Mouse (Mus musculus) heart, embryonic 13.5 days (tissue): ENCODE results near the gene C2cd2l. TPM values are rescaled to one million over a fixed set of nuclear protein-coding genes. Genes with fewer than 3 reads are reported as not detected.
"Not testable (repeated sequence)": the region's sequence is repeated elsewhere in the genome, so short reads cannot be mapped to it uniquely, and the experiment has no call there.

ENCODE experiments used
- ATAC-seq: fragments of 200-750 bp; cut with Nextera tagmentation; 2 replicates; pipeline ENCODE4 v1.8.0; 2017; ENCODE audit warnings: moderate TSS enrichment; ENCODE audit not compliant: insufficient number of reproducible peaks, low FRiP score, low TSS enrichment; ENCODE audit errors: extremely low read depth
- H3K27ac ChIP-seq: fragments of 300-500 bp; sonication (generic); replicated peaks from 2 replicates; pipeline ENCODE4 v1.5.1; 2015; ENCODE audit warnings: moderate library complexity, mild to moderate bottlenecking, inconsistent platforms
- H3K27me3 ChIP-seq: fragments of 300-500 bp; sonication (generic); replicated peaks from 2 replicates; pipeline ENCODE4 v1.6.1; 2015; ENCODE audit warnings: mild to moderate bottlenecking, inconsistent platforms
- H3K36me3 ChIP-seq: fragments of 300-500 bp; sonication (generic); 2 replicates; pipeline ENCODE4 v1.6.1; 2015; ENCODE audit warnings: mild to moderate bottlenecking, inconsistent platforms
- H3K4me1 ChIP-seq: fragments of 300-500 bp; sonication (generic); 2 replicates; pipeline ENCODE4 v1.6.1; 2015; ENCODE audit warnings: inconsistent platforms
- H3K4me2 ChIP-seq: fragments of 300-500 bp; sonication (generic); 2 replicates; pipeline ENCODE4 v1.6.1; 2015; ENCODE audit warnings: inconsistent platforms, mild to moderate bottlenecking, moderate library complexity
- H3K4me3 ChIP-seq: fragments of 300-500 bp; sonication (generic); 2 replicates; pipeline ENCODE4 v1.5.1; 2015; ENCODE audit warnings: moderate library complexity, mild to moderate bottlenecking, inconsistent platforms
- H3K9ac ChIP-seq: fragments of 300-500 bp; sonication (generic); 2 replicates; pipeline ENCODE4 v1.6.1; 2015; ENCODE audit warnings: inconsistent platforms, mild to moderate bottlenecking, moderate library complexity
- H3K9me3 ChIP-seq: fragments of 300-500 bp; sonication (generic); 2 replicates; pipeline ENCODE4 v1.6.1; 2016; ENCODE audit warnings: inconsistent platforms
- WGBS: fragments of 180-500 bp; shearing (Covaris S2); methylation state at CpG from one replicate; pipeline ENCODE4 v1.1.7; 2015; ENCODE audit warnings: mixed read lengths; 5-methylcytosine and 5-hydroxymethylcytosine counted together
- polyA plus RNA-seq: library from polyadenylated mRNA; unstranded; fragments of >200 nt; fragmentation: Nextera tagmentation; extraction: Ambion mirVana; gene quantifications from 2 replicates; pipeline ENCODE4 v1.2.1, GENCODE M21; 2015

C2cd2l gene
- polyA plus RNA-seq, 1 experiment from 2014 or later, result 7.1 TPM

DNA sequence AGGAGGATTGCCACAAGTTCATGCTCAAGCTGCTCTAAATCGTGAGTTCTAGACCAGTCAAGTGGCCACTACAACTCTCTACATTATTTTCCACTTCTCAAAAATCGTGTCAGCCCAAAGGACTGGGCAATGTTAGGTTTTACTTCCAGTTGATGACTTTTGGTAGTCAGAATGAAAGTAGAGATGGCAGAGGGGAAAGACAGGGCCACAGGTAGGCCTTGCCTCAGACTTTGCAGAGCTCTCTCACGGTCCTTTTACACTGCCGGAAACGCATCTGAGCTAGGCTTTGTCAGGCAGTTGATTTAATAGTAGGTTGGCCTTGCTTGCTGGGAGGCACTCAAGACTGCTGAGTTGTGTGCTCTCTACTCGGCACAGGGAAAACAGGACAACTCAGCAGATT, 4.1 kb upstream of the C2cd2l start:
- peaks cover 13% of the 10 kb centered on the region for H3K36me3 ChIP-seq
- no peak overlapping the region for H3K4me3 ChIP-seq
- no peaks in the 10 kb centered on the region for H3K9me3 ChIP-seq
- no peak overlapping the region for H3K27ac ChIP-seq
- H3K27me3 ChIP-seq, result no peaks in the 10 kb centered on the region
- H3K4me1 ChIP-seq, result peaks cover 27% of the 10 kb centered on the region
- H3K9ac ChIP-seq, result no peak overlapping the region
- ATAC-seq, result no peak
- H3K4me2 ChIP-seq, result no peak overlapping the region
- 84% methylated on average over 6 of the region's 6 CpGs for WGBS

DNA sequence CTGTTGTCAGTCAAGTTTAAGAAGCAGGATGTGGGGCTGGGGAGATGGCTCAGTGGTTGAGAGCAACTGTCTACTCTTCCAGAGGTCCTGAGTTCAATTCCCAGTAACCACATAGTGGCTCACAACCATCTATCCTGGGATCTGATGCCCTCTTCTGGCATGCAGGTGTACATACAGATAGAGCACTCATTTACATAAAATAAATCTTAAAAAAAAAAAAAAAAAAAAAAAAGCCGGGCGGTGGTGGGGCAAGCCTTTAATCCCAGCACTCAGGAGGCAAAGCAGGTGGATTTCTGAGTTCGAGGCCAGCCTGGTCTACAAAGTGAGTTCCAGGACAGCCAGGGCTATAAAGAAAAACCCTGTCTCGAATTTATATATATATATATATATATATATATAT, 3.6 kb upstream of the C2cd2l start:
- H3K9me3 ChIP-seq, H3K27ac ChIP-seq, H3K4me3 ChIP-seq, H3K4me2 ChIP-seq, H3K9ac ChIP-seq, H3K27me3 ChIP-seq, ATAC-seq, H3K36me3 ChIP-seq: not testable (repeated sequence)
- 69% methylated on average over 4 of the region's 4 CpGs for WGBS
- H3K4me1 ChIP-seq, result peaks cover 32% of the 10 kb centered on the region

DNA sequence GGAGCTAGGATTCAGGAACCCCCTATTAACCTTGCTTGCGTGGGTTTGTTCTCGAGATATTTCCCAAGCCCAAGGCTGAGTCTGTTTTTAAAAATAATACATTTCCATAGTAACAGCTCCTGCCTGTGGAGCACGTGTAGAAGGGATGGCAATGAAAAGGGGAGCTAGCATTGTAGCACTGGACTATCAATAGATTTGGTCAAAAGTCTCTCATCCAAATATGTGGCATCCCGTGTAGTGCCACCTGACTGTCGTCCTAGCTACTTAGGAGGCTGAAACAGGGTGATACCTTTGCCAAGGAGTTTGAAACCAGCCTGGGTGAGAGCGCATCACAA, 681 bp upstream of the C2cd2l start:
- Histone ChIP-seq H3K36me3 (peaks cover 15% of the 10 kb centered on the region), H3K9ac (peak overlapping the region; percentile 79), H3K27me3 (no peaks in the 10 kb centered on the region), H3K4me2 (peak overlapping the region; percentile 98), H3K9me3 (no peaks in the 10 kb centered on the region), H3K4me3 (peak overlapping the region; percentile 94), H3K27ac (peak overlapping the region; percentile 87), H3K4me1 (peaks cover 34% of the 10 kb centered on the region)
- ATAC-seq, result no peak
- 16% methylated on average over 6 of the region's 6 CpGs for WGBS

DNA sequence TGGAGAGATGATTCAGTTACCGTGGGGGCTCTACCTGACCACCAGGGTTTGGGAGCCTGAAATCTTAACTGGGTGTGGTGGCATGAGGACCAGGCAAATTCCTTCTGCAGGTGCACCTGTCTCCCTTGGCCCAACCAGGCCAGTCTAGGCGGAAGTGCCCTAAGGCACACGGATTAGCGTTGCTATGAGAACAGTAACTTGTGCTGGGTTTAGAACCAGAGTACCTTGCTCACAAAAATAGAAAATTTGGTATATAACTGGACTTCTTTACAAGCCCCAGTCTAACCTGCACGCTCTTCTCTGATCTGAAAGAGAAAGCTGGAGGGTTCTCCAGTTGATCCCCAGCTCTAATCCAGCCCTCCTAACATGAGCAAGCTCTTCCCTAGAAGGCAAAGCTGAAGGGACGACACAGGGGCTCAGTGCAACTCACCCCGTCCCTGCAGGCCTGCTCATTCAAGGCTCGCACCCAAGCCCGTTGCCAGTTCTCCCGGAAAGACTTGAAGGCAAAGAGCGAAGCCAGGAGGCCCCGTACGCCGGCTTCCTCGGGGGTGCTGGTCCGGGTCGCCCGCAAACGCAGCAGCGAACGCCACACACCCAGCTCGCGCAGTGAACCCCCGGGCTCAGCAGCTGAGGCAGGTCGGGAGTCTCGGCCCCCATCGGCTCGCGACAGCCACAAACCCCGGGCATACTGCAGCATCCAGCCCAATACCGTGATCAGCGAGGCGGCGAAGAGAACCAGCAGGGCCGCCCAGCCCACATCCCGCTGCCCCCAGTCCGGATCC, 789 bp downstream of the C2cd2l start:
- H3K4me1 ChIP-seq, result peaks cover 31% of the 10 kb centered on the region
- H3K9ac ChIP-seq, result peak overlapping the region; percentile 95
- 3% methylated on average over 37 of the region's 37 CpGs for WGBS
- H3K27ac ChIP-seq, result peak overlapping the region; percentile 66
- no peaks in the 10 kb centered on the region for H3K9me3 ChIP-seq
- H3K4me3 ChIP-seq, result peak overlapping the region; percentile 94
- H3K36me3 ChIP-seq, result peaks cover 30% of the 10 kb centered on the region
- no peaks in the 10 kb centered on the region for H3K27me3 ChIP-seq
- peak overlapping the region; percentile 98 for H3K4me2 ChIP-seq
- ATAC-seq, result no peak

DNA sequence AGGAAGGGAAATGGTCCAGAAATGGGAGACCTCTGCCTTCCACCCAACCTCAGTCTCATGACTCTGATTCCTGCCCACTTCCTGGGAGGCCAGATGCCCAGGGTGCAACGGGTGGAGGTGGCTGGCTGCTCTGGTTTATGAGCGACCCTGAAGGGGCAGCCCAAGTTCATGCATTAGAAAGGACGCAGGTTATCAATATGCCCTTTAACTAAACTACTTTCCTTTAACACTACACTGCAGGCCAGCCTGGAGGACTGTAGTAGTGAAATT, 1.3 kb downstream of the C2cd2l start:
- Histone ChIP-seq H3K4me2 (peak overlapping the region; percentile 98), H3K27ac (no peak overlapping the region), H3K36me3 (peaks cover 36% of the 10 kb centered on the region), H3K9me3 (no peaks in the 10 kb centered on the region), H3K4me3 (peak overlapping the region; percentile 94), H3K9ac (peak overlapping the region; percentile 95), H3K27me3 (no peaks in the 10 kb centered on the region), H3K4me1 (peaks cover 31% of the 10 kb centered on the region)
- WGBS, result 28% methylated on average over 3 of the region's 3 CpGs
- ATAC-seq, result no peak

DNA sequence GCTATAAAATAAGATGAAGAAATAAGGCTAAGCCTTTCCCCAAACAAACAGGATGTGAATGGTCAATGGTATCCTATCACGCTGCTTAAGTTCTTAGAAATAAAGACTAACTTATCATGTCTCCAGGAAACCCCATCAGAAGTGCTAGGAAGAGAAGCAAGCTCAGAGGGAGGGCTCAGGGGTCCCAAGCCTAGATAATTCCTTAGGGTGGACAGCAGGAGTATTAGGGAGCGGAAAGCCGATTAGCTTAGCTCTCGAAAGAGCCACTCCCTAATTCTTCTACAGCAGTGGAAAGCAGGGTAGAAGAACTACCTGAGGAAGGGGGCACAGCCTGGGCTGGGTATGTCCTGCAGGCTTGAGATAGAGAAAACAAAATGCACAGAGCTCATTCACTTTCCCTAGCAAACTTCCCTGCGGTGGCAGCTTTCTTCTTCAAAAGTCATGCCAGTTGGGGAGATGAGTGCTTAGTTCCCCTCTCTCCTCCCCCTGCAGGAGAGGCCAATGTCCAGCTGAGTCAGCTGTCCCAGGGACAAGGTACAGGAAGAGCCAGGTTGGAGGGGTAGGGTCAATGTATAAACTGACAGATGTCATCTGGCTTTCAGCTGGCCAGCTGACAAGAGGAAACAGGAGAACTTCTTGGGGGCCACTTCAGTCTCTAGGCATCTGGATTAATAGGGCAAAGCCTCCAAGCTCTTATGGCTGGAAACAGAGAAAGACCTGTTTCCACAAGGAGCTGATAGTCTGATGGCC, 1.8 kb downstream of the C2cd2l start:
- 54% methylated on average over 5 of the region's 5 CpGs for WGBS
- H3K27ac ChIP-seq, result no peak overlapping the region

DNA sequence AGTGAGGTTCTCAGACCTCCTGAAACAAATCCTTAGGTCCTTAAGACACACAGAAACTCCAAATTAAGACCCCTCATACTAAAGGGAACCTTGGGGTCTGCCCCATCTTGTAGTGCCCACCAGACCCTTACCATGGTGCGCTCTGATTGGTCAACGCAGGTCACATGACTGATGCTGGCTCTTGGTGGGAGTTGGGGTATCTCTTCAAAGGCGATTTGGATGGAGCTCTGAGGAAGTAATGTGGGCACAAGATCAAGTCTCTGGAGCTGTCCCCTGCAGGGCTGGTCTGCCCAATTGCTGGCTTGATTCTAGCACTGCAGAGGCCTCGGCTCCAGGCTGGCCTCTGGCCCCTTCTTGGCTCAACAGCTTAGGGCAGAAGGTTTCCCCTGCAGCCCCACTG, 2.6 kb downstream of the C2cd2l start:
- Histone ChIP-seq H3K4me3 (no peak overlapping the region), H3K27ac (no peak overlapping the region), H3K4me2 (peak overlapping the region; percentile 98), H3K27me3 (no peaks in the 10 kb centered on the region), H3K9ac (0 out of 2 replicates have a peak overlapping the region, but pooled peaks have one; percentile 95), H3K4me1 (peaks cover 31% of the 10 kb centered on the region), H3K9me3 (no peaks in the 10 kb centered on the region), H3K36me3 (peaks cover 47% of the 10 kb centered on the region)
- WGBS, result 77% methylated on average over 4 of the region's 4 CpGs
- ATAC-seq, result no peak

More for the DNA sequence above, 1.8 kb downstream of the C2cd2l start:
- Histone ChIP-seq H3K36me3 (peaks cover 41% of the 10 kb centered on the region), H3K4me2 (peak overlapping the region; percentile 98), H3K9me3 (no peaks in the 10 kb centered on the region), H3K4me3 (peak overlapping the region; percentile 94), H3K27me3 (no peaks in the 10 kb centered on the region), H3K9ac (peak overlapping the region; percentile 95), H3K4me1 (peaks cover 31% of the 10 kb centered on the region)
- no peak for ATAC-seq

DNA sequence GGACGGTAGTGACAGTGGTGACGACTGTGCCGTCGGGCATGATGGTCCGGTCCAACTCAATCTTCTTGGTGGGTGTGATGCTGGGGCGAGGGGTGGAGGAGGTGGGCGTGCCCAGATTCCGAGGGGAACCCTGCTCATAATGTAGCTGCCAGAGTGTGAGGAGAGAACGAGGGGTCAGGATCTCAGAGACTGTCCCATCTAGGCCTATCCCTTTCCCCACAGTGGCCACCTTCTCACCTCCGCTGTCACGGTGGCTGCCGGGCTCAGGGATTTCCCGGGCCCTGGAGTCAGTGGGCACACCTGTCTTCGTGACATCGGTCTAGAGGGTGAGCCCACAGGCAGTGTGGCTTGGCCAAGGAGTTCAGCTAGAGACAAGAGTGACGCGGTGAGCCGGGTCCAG, 5.2 kb downstream of the C2cd2l start:
- ATAC-seq, result no peak
- no peaks in the 10 kb centered on the region for H3K9me3 ChIP-seq
- H3K4me1 ChIP-seq, result peaks cover 41% of the 10 kb centered on the region

DNA sequence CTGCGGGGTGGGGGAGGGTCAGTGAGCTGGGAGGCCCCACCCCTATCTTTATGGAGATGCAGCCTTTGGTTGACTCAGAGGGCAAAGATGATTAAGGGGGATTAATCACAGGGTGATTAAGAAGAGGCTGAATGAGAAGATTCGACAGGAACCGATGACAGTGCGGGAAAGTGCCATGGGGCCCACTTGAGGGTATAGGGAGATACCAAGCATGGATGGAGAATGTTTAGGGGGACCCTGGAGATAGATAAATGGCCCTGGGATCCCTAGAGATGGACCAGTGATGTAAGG, 5.9 kb downstream of the C2cd2l start:
- Histone ChIP-seq H3K9me3 (no peaks in the 10 kb centered on the region), H3K9ac (no peak overlapping the region), H3K4me1 (peaks cover 39% of the 10 kb centered on the region), H3K4me2 (no peak overlapping the region), H3K36me3 (peaks cover 47% of the 10 kb centered on the region), H3K4me3 (no peak overlapping the region), H3K27me3 (no peaks in the 10 kb centered on the region), H3K27ac (no peak overlapping the region)
- ATAC-seq, result no peak
- 74% methylated on average over 4 of the region's 4 CpGs for WGBS

More for the DNA sequence above, 5.2 kb downstream of the C2cd2l start:
- 90% methylated on average over 18 of the region's 18 CpGs for WGBS
- H3K27ac ChIP-seq, result no peak overlapping the region
- no peak overlapping the region for H3K4me3 ChIP-seq
- no peak overlapping the region for H3K9ac ChIP-seq
- H3K36me3 ChIP-seq, result peaks cover 47% of the 10 kb centered on the region
- H3K4me2 ChIP-seq, result no peak overlapping the region
- H3K27me3 ChIP-seq, result no peaks in the 10 kb centered on the region

DNA sequence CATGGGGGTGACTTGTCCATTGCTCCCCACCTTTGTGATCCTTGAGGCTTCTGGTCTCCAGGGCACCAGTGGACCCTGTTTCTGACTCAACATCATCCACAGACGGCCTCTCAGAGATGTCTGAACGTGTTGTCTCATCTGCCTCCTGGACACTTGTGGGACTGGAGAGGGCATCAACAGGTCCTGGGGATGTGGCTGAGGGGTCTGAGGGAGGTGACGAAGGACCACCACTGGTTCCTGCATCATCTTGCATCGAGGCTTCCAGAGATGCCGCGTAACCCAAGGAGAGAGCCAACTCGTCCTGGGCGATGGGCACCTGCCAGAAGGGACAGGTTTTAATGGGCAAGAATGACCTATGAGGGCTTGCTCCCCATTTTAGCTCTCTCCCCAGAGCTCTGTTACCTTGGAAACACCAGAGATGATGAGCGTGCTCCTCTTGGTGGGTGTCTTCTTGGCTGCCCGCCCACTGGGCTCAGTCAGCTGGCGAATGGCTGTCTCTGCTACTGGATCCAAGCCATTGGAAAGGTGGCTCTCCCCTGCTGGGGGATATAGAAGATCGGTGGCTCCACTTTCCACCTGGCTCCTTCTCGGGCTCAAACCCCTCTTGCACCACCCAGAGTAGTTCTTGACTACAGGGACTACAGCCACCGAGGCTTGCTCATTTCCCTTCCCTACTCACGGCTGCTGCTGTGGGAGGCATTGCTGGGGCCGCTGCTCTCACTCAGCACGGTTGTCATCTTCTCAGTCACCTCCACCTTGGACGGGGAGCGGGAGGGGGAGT, 6.4 kb downstream of the C2cd2l start:
- no peak overlapping the region for H3K27ac ChIP-seq
- 76% methylated on average over 19 of the region's 19 CpGs for WGBS
- ATAC-seq, result no peak
- H3K9ac ChIP-seq, result no peak overlapping the region
- no peak overlapping the region for H3K4me3 ChIP-seq
- H3K4me1 ChIP-seq, result peaks cover 33% of the 10 kb centered on the region
- no peak overlapping the region for H3K4me2 ChIP-seq
- H3K36me3 ChIP-seq, result peaks cover 47% of the 10 kb centered on the region
- no peaks in the 10 kb centered on the region for H3K27me3 ChIP-seq
- no peaks in the 10 kb centered on the region for H3K9me3 ChIP-seq
